Mouse (Mus musculus) hindbrain, embryonic 16.5 days (tissue): ENCODE data around the gene Rbm6. TPM values are rescaled to one million over a fixed set of nuclear protein-coding genes. Genes with fewer than 3 reads are reported as not detected.

Source experiments
- ATAC-seq: fragments of 200-750 bp; cut with Nextera tagmentation; 2 replicates; pipeline ENCODE4 v1.8.0; 2017; ENCODE audit warnings: moderate TSS enrichment, moderate library complexity
- H3K27ac ChIP-seq: fragments of 300-500 bp; sonication (generic); 2 replicates; pipeline ENCODE4 v1.5.1; 2014; ENCODE audit warnings: low read depth, mild to moderate bottlenecking, control low read depth, low read length, moderate library complexity
- H3K27me3 ChIP-seq: fragments of 300-500 bp; sonication (generic); replicated peaks from 2 replicates; pipeline ENCODE4 v1.6.1; 2014; ENCODE audit warnings: low read length; ENCODE audit not compliant: control insufficient read depth, insufficient read depth
- H3K36me3 ChIP-seq: fragments of 300-500 bp; sonication (generic); 2 replicates; pipeline ENCODE4 v1.6.1; 2014; ENCODE audit warnings: mild to moderate bottlenecking, low read length, moderate library complexity, mixed read lengths; ENCODE audit not compliant: control insufficient read depth, insufficient read depth
- H3K4me1 ChIP-seq: fragments of 300-500 bp; sonication (generic); 2 replicates; pipeline ENCODE4 v1.6.1; 2014; ENCODE audit warnings: low read depth, low read length; ENCODE audit not compliant: control insufficient read depth, insufficient read depth
- H3K4me2 ChIP-seq: fragments of 300-500 bp; sonication (generic); 2 replicates; pipeline ENCODE4 v1.6.1; 2014; ENCODE audit warnings: mild to moderate bottlenecking, low read length, control low read depth, moderate library complexity
- H3K4me3 ChIP-seq: fragments of 300-500 bp; sonication (generic); 2 replicates; pipeline ENCODE4 v1.5.1; 2014; ENCODE audit warnings: mild to moderate bottlenecking, low read length, control low read depth, moderate library complexity
- H3K9ac ChIP-seq: fragments of 300-500 bp; sonication (generic); 2 replicates; pipeline ENCODE4 v1.6.1; 2014; ENCODE audit warnings: low read depth, mild to moderate bottlenecking, control low read depth, low read length, moderate library complexity
- H3K9me3 ChIP-seq: fragments of 300-500 bp; sonication (generic); 2 replicates; pipeline ENCODE4 v1.6.1; 2014; ENCODE audit warnings: mild to moderate bottlenecking, low read length, moderate library complexity; ENCODE audit not compliant: control insufficient read depth
- WGBS: fragments of 180-500 bp; shearing (Covaris S2); extraction: QIAGEN DNeasy Blood & Tissue Kit; methylation state at CpG from one replicate; pipeline ENCODE4 v1.1.7; 2014; 5-methylcytosine and 5-hydroxymethylcytosine counted together
- polyA plus RNA-seq: library from polyadenylated mRNA; unstranded; fragments of >200 nt; fragmentation: Nextera tagmentation; extraction: Ambion mirVana; gene quantifications from 2 replicates; pipeline ENCODE4 v1.2.1, GENCODE M21; 2015

Gene Rbm6
- polyA plus RNA-seq, 1 experiment from 2014 or later = 83.1 TPM

DNA sequence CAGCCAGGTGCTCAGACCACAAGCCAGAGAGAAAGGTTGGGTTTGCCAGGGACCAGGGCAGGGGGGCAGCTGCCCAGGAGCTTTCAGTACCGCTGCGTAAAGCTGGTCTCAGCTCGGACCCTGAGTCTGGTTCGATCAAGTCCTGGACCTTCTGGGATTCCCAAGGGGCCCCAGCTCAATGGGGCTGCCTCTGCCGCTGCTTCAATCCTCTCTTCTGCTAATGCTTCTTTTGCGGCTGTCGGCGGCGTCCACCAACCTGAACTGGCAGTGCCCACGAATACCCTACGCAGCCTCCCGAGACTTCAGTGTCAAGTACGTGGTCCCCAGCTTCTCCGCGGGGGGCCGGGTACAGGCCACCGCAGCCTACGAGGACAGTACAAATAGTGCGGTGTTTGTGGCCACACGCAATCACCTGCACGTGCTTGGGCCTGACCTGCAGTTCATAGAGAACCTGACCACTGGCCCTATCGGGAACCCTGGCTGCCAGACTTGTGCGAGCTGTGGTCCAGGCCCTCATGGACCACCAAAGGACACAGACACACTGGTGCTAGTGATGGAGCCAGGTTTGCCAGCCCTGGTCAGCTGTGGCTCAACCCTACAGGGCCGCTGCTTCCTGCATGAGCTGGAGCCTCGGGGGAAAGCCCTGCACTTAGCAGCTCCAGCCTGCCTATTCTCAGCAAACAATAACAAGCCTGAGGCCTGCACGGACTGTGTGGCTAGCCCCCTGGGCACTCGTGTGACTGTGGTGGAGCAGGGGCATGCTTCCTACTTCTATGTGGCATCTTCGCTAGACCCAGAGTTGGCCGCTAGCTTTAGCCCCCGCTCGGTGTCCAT, 34.1 kb upstream of the Rbm6 start:
- Histone ChIP-seq H3K4me3 (peak overlapping the region; percentile 28), H3K9ac (peak overlapping the region; percentile 42), H3K27ac (no peak overlapping the region), H3K36me3 (no peaks in the 10 kb centered on the region), H3K4me1 (peaks cover 5% of the 10 kb centered on the region), H3K4me2 (peak overlapping the region; percentile 52), H3K27me3 (no peaks in the 10 kb centered on the region), H3K9me3 (no peaks in the 10 kb centered on the region)
- 49% methylated on average over 31 of the region's 31 CpGs for WGBS
- no peak for ATAC-seq

DNA sequence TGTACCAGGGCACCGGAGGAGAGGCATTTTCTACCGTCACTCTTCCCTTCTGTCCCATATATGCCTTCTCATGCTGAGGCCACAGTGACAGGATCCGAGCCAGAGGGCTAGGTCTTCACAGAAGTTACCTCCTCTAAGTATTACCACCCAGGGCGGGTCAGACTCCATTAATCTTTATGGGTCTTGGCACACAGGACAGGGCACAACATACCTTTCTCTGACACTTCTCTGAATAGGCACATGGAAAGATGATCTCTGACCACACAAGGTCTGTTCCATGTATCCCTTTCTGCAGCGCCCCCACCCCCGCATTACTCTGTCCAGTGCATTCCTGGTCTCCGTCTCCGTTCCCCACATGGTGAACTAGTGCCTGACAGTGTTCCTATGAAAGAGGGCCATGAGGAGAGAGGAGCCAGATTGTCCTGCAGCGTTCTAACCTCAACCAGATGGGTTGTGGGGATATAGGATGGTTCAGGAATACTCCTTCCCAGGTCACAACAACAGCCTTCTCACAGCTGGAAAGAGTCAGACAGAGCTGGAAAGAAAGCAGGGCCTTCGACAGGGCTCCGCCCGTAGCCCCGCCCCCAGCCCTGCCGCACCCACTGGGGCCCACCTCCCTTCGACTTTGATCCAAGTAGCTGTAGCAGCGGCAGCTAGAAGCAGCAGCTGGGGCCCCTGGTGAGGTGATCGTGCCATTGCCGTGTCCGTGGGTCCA, 33.4 kb upstream of the Rbm6 start, which contains the start of gene Mst1r:
Gene Mst1r, plus strand, starts transcription at position 622 of the 715 bp plus-strand sequence.
- Histone ChIP-seq H3K27ac (no peak within 1 kb of the TSS), H3K4me1 (peaks cover 5% of the 10 kb centered on the region), H3K9me3 (no peaks in the 10 kb centered on the region), H3K4me2 (peak within 1 kb of the TSS; percentile 52), H3K9ac (peak within 1 kb of the TSS; percentile 42), H3K36me3 (no peaks in the 10 kb centered on the region), H3K27me3 (no peaks in the 10 kb centered on the region), H3K4me3 (peak within 1 kb of the TSS; percentile 28)
- ATAC-seq = no peak; the same call in 1 of the 2 replicates
- 22% methylated on average over 18 of the region's 19 CpGs for WGBS

DNA sequence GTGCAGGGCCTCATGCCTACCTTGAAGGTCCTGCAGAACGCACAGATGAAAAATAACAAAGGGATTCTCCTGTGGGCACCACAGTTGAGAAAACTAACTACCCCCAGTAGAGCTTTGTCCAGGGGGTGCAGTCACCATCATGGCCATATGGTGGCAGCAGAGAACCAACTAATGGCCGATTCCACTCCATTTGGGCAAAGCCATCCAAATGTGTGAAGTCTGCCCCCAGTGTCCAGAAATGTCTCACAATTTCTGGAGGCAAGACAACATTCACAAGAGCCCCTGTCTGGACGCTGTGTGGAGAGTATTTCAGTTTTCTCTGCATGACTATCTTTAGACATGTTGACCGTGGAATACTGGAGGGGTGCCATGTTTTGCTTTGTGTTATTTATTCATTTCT, 31.7 kb upstream of the Rbm6 start:
- no peak overlapping the region for H3K4me3 ChIP-seq
- H3K9me3 ChIP-seq = no peaks in the 10 kb centered on the region
- peak; percentile 63 for ATAC-seq
- no peak overlapping the region for H3K27ac ChIP-seq
- 1% methylated on average over 4 of the region's 4 CpGs for WGBS
- H3K9ac ChIP-seq = no peak overlapping the region
- no peaks in the 10 kb centered on the region for H3K36me3 ChIP-seq
- no peak overlapping the region for H3K4me2 ChIP-seq
- no peaks in the 10 kb centered on the region for H3K27me3 ChIP-seq
- peaks cover 11% of the 10 kb centered on the region for H3K4me1 ChIP-seq

DNA sequence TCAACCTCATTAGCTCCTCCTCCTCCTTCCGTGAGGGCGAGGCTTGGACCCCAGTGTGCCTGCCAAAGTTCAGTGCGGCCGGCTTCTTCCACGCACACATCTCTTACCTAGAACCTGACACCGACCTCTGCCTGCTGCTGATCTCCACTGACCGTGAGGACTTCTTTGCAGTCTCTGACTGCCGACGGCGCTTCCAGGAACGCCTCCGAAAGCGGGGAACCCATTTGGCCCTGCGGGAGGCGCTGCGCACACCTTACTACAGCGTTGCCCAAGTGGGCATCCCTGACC, 28.5 kb upstream of the Rbm6 start:
- Histone ChIP-seq H3K36me3 (no peaks in the 10 kb centered on the region), H3K27me3 (no peaks in the 10 kb centered on the region), H3K27ac (no peak overlapping the region), H3K4me2 (peak overlapping the region; percentile 68), H3K4me3 (peak overlapping the region; percentile 40), H3K9me3 (no peaks in the 10 kb centered on the region), H3K9ac (peak overlapping the region; percentile 66; the same call in 1 of the 2 replicates), H3K4me1 (peaks cover 8% of the 10 kb centered on the region)
- ATAC-seq = no peak
- WGBS = 11% methylated on average over 17 of the region's 17 CpGs

DNA sequence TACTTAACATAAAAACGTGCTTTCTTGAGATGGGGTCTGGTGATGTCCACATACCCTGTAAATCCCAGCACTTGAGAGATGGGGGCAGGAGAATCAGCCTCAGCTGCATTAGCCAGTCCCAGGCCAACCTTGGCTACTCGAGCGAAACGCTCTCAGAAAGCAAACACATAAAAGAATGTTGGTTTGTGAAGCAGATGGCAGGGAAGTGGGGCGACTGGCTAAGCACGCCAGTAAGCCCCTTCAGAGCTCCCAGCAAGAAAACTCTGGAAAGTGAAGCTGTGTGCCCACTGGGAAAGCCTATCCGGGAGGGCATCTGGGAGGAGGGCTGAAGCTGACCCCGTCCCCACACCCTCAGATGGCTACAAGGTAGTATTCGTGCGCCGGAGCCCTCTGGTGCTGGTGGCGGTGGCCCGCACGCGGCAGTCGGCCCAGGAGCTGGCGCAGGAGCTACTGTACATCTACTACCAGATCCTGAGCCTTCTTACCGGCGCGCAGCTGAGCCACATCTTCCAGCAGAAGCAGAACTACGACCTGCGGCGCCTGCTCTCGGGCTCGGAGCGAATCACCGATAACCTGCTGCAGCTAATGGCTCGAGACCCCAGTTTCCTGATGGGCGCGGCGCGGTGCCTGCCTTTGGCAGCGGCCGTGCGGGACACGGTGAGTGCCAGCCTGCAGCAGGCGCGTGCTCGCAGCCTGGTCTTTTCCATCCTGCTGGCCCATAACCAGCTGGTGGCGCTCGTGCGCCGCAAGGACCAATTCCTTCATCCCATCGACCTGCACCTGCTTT, 28.0 kb upstream of the Rbm6 start:
- no peaks in the 10 kb centered on the region for H3K9me3 ChIP-seq
- peak overlapping the region; percentile 68 for H3K4me2 ChIP-seq
- H3K36me3 ChIP-seq = no peaks in the 10 kb centered on the region
- peak overlapping the region; percentile 27; the same call in 1 of the 2 replicates for H3K27ac ChIP-seq
- H3K9ac ChIP-seq = peak overlapping the region; percentile 66
- peak overlapping the region; percentile 40 for H3K4me3 ChIP-seq
- no peaks in the 10 kb centered on the region for H3K27me3 ChIP-seq
- H3K4me1 ChIP-seq = peaks cover 6% of the 10 kb centered on the region; the same call in 1 of the 2 replicates
- 5% methylated on average over 42 of the region's 44 CpGs for WGBS
- peak; percentile 77 for ATAC-seq

DNA sequence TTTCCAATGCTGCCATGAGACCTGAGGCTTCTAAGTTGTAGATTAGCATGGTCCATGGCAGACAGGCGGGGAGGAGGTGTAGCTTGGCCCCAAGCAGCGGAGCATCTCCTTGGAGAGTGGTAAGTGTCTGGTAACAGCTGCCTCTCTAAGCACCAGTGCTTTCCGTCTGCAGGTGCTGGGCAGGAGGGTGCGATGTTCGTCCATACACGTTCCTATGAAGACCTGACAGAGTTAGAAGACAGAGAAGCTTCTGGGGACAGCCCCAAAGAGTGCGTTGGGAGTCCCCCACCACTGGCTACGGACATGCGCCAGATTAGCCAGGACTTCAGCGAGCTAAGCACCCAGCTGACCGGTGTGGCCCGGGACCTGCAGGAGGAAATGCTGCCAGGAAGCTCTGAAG, 26.8 kb upstream of the Rbm6 start:
- 72% methylated on average over 12 of the region's 12 CpGs for WGBS
- Histone ChIP-seq H3K4me1 (peaks cover 6% of the 10 kb centered on the region; the same call in 1 of the 2 replicates), H3K27ac (no peak overlapping the region), H3K4me3 (no peak overlapping the region), H3K4me2 (no peak overlapping the region), H3K27me3 (no peaks in the 10 kb centered on the region), H3K9me3 (no peaks in the 10 kb centered on the region), H3K36me3 (no peaks in the 10 kb centered on the region), H3K9ac (no peak overlapping the region)
- no peak for ATAC-seq

DNA sequence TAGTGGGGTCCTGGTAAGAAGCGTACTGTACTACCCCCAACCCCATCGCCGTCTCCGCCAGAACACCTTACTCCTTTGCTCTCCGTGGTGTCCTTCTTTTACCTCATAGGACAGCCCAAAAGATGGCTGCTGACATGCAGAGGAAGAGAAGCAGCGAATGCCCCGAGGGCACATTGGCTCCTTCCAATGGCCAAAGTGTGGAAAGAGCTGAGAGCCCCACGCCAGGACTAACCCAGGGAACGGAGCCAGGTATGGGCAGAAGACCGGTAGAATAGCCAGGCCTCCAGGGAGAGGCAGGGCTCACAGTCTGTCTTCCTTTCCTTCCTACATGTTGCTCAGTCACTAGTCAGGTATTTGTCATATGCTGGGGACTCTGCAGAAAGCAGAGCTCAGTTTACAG, 25.5 kb upstream of the Rbm6 start:
- no peak for ATAC-seq
- 89% methylated on average over 10 of the region's 10 CpGs for WGBS
- H3K4me1 ChIP-seq = peaks cover 6% of the 10 kb centered on the region; the same call in 1 of the 2 replicates
- H3K36me3 ChIP-seq = no peaks in the 10 kb centered on the region
- H3K4me3 ChIP-seq = no peak overlapping the region
- H3K27me3 ChIP-seq = no peaks in the 10 kb centered on the region
- H3K9me3 ChIP-seq = no peaks in the 10 kb centered on the region
- no peak overlapping the region for H3K9ac ChIP-seq
- no peak overlapping the region for H3K27ac ChIP-seq
- H3K4me2 ChIP-seq = no peak overlapping the region

DNA sequence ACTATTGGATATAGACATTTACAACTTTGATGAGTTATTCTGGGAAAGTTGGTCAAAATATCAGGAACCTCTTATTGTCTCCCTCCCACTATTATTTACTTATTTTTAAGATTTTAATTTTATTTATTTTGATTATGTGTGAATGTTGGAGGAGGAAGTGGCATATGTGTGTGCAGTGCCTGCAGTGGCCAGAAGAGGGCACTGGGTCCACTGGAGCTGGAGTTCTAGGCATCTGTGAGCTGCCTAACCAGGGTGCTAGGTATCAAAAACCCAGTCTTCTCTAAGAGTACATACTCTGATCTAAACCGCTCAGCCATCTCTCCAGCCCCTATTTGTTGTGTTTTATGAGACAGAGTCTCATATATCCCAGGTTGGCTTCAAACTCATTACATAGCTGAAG, 18.0 kb upstream of the Rbm6 start:
- Histone ChIP-seq H3K27ac (no peak overlapping the region), H3K9me3 (no peaks in the 10 kb centered on the region), H3K4me3 (no peak overlapping the region), H3K36me3 (no peaks in the 10 kb centered on the region), H3K9ac (no peak overlapping the region), H3K4me2 (no peak overlapping the region), H3K27me3 (no peaks in the 10 kb centered on the region; the same call in 1 of the 2 replicates), H3K4me1 (peaks cover 10% of the 10 kb centered on the region)
- ATAC-seq = no peak
- 100% methylated on average over 1 of the region's 1 CpGs for WGBS

DNA sequence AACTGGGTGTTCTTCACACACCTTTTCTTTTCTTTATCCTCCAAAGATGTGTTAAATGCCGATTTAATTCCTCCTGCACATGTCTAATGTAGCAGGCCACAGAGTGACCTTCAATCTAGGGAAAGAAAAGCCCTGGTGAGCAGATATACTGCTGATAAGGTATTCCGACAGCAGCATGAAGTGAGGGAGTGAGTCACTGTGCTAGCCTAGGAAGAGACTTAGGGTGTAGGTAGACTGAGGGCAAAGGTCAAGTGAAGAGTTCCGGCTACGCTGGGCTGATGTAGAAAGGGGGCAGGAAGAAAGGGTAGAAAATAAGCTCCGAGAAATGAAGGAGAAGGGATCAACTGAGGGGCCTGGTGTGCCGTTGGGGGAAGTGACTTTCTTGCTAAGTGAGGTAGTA, 17.2 kb upstream of the Rbm6 start:
- Histone ChIP-seq H3K9me3 (no peaks in the 10 kb centered on the region), H3K4me1 (peaks cover 10% of the 10 kb centered on the region), H3K27ac (no peak overlapping the region), H3K27me3 (no peaks in the 10 kb centered on the region; the same call in 1 of the 2 replicates), H3K4me3 (no peak overlapping the region), H3K36me3 (no peaks in the 10 kb centered on the region), H3K9ac (no peak overlapping the region), H3K4me2 (no peak overlapping the region)
- no peak for ATAC-seq
- 95% methylated on average over 6 of the region's 6 CpGs for WGBS
